ENCODE assay signal across 9 mouse cellular contexts in genomic region chr15:79368861-79369440, GRCm38 (mm10). TPM values are rescaled to one million over a fixed set of nuclear protein-coding genes. Genes with fewer than 3 reads are reported as not detected.
DNase-seq lines count a peak whose midpoint lies in the region; ATAC-seq and TF ChIP-seq lines count a peak whose summit lies in the region.
"Had no signal": no experiment of that assay in that cellular context is flagged by ENCODE, and none has a peak within 500 bp of the region (broad histone marks: within the 10 kb centered on the region; RNA-seq: fewer than 3 reads in every experiment).

No protein-coding gene starts in this region.

- peak; percentile 3; the same call in 1 of the 2 replicates for TF ChIP-seq CTCF in lung, postnatal 0 days (IDR thresholded peaks at IDR 0.05)

- H3K9ac ChIP-seq in kidney, embryonic 14.5 days (ENCODE audit: low read depth, low read length) = 0 out of 2 replicates have a peak overlapping the region, but pooled peaks have one; percentile 23
- H3K9ac ChIP-seq in embryonic facial prominence, embryonic 15.5 days = no peak overlapping the region
- H3K9ac ChIP-seq in hindbrain, embryonic 15.5 days = no peak overlapping the region
- H3K9ac ChIP-seq in lung, postnatal 0 days (replicated peaks; ENCODE audit: low read depth) = peak overlapping the region; percentile 37; the same call in 1 of the 2 replicates

- peak overlapping the region; percentile 76 for H3K27ac ChIP-seq in kidney, embryonic 14.5 days (ENCODE audit: low read depth, low read length)
- H3K27ac ChIP-seq in embryonic facial prominence, embryonic 15.5 days (replicated peaks) = no peak overlapping the region; the same call in 1 of the 2 replicates
- H3K27ac ChIP-seq in hindbrain, embryonic 15.5 days (replicated peaks) = peak overlapping the region; percentile 44; the same call in 1 of the 2 replicates
- peak overlapping the region; percentile 95 for H3K27ac ChIP-seq in lung, postnatal 0 days (ENCODE audit: low read length)

- H3K27me3 ChIP-seq in kidney, embryonic 14.5 days (ENCODE audit: control insufficient read depth, insufficient read depth, low read length) = no peaks in the 10 kb centered on the region
- H3K27me3 ChIP-seq in embryonic facial prominence, embryonic 15.5 days = no peaks in the 10 kb centered on the region
- no peaks in the 10 kb centered on the region for H3K27me3 ChIP-seq in hindbrain, embryonic 15.5 days
- no peaks in the 10 kb centered on the region for H3K27me3 ChIP-seq in lung, postnatal 0 days (replicated peaks; ENCODE audit: insufficient read depth, low read length)

- peaks cover 42% of the 10 kb centered on the region for H3K36me3 ChIP-seq in kidney, embryonic 14.5 days (ENCODE audit: control insufficient read depth, insufficient read depth, low read length)
- peaks cover 87% of the 10 kb centered on the region for H3K36me3 ChIP-seq in embryonic facial prominence, embryonic 15.5 days
- peaks cover 46% of the 10 kb centered on the region; the same call in 1 of the 2 replicates for H3K36me3 ChIP-seq in hindbrain, embryonic 15.5 days
- peaks cover 19% of the 10 kb centered on the region; the same call in 1 of the 2 replicates for H3K36me3 ChIP-seq in lung, postnatal 0 days (ENCODE audit: insufficient read depth, low read length)

- no peak for DNase-seq in kidney, adult 18-20 months
- DNase-seq in lung, postnatal 0 days (ENCODE audit: low spot score) = peak; percentile 91
- no peak for DNase-seq in cerebellum, adult 11-12 months
- no peak for DNase-seq in embryo, embryonic 11 days

- TF ChIP-seq EP300 in lung, postnatal 0 days (IDR thresholded peaks at IDR 0.05) = peak; percentile 52; the same call in 1 of the 2 replicates

- H3K4me3 ChIP-seq in kidney, embryonic 14.5 days (ENCODE audit: low read length) = no peak overlapping the region
- no peak overlapping the region for H3K4me3 ChIP-seq in embryonic facial prominence, embryonic 15.5 days (replicated peaks)
- H3K4me3 ChIP-seq in hindbrain, embryonic 15.5 days = no peak overlapping the region
- no peak overlapping the region for H3K4me3 ChIP-seq in lung, postnatal 0 days (ENCODE audit: low read depth, low read length)

- 50% methylated on average over 8 of the region's 8 CpGs for WGBS in kidney, embryonic 14.5 days
- WGBS in embryonic facial prominence, embryonic 15.5 days = 81% methylated on average over 8 of the region's 8 CpGs
- 91% methylated on average over 8 of the region's 8 CpGs for WGBS in hindbrain, embryonic 15.5 days
- 38% methylated on average over 8 of the region's 8 CpGs for WGBS in lung, postnatal 0 days

- H3K4me1 ChIP-seq in kidney, embryonic 14.5 days (ENCODE audit: control insufficient read depth, insufficient read depth, low read length) = peaks cover 29% of the 10 kb centered on the region
- H3K4me1 ChIP-seq in embryonic facial prominence, embryonic 15.5 days = 0 out of 2 replicates have a peak, but pooled peaks cover 9% of the 10 kb centered on the region
- H3K4me1 ChIP-seq in hindbrain, embryonic 15.5 days (replicated peaks) = no peaks in the 10 kb centered on the region
- peaks cover 21% of the 10 kb centered on the region for H3K4me1 ChIP-seq in lung, postnatal 0 days (ENCODE audit: insufficient read depth, low read depth, low read length)

- 0 out of 2 replicates have a peak, but pooled peaks have one; percentile 11 for ATAC-seq in kidney, embryonic 14.5 days (ENCODE audit: low FRiP score, low TSS enrichment)
- ATAC-seq in embryonic facial prominence, embryonic 15.5 days (ENCODE audit: insufficient number of reproducible peaks, low FRiP score, low TSS enrichment, low read depth) = peak; percentile 5; the same call in 1 of the 2 replicates
- ATAC-seq in hindbrain, embryonic 15.5 days (ENCODE audit: low FRiP score, low read depth) = peak; percentile 9; the same call in 1 of the 2 replicates
- peak; percentile 77 for ATAC-seq in lung, postnatal 0 days
- no peak for ATAC-seq in activated CD4-positive, CD25-positive, alpha-beta regulatory T cell, adult 4 months
- ATAC-seq: midbrain, embryonic 16.5 days had no signal

- H3K4me2 ChIP-seq in kidney, embryonic 14.5 days (replicated peaks; ENCODE audit: low read depth, low read length) = no peak overlapping the region; the same call in 1 of the 2 replicates
- H3K4me2 ChIP-seq in embryonic facial prominence, embryonic 15.5 days (replicated peaks) = no peak overlapping the region
- H3K4me2 ChIP-seq in hindbrain, embryonic 15.5 days = no peak overlapping the region
- 0 out of 2 replicates have a peak overlapping the region, but pooled peaks have one; percentile 27 for H3K4me2 ChIP-seq in lung, postnatal 0 days (replicated peaks; ENCODE audit: low read depth, low read length)

- H3K9me3 ChIP-seq in kidney, embryonic 14.5 days (ENCODE audit: control insufficient read depth, low read length) = no peaks in the 10 kb centered on the region
- no peaks in the 10 kb centered on the region for H3K9me3 ChIP-seq in embryonic facial prominence, embryonic 15.5 days (replicated peaks)
- no peaks in the 10 kb centered on the region for H3K9me3 ChIP-seq in hindbrain, embryonic 15.5 days
- H3K9me3 ChIP-seq in lung, postnatal 0 days (ENCODE audit: low read length) = no peaks in the 10 kb centered on the region

RNA-seq across cellular contexts. Expression of gene Maff, which starts 22.5 kb away (rescaled TPM):
- polyA plus RNA-seq in kidney, embryonic 14.5 days (2014; fragmentation: Nextera tagmentation; extraction: Ambion mirVana) = 3.4 and 3.6 TPM in 2 replicates
- 3.5 and 3.7 TPM in 2 replicates for polyA plus RNA-seq in embryonic facial prominence, embryonic 15.5 days (2015; fragmentation: Nextera tagmentation; extraction: Ambion mirVana)
- 1.00 and 1.0 TPM in 2 replicates for polyA plus RNA-seq in hindbrain, embryonic 15.5 days (2015; fragmentation: Nextera tagmentation; extraction: Ambion mirVana)
- polyA plus RNA-seq in lung, postnatal 0 days (2015; fragmentation: Nextera tagmentation; extraction: Ambion mirVana) = 10.6 and 10.8 TPM in 2 replicates
- polyA plus RNA-seq in activated CD4-positive, CD25-positive, alpha-beta regulatory T cell, adult 4 months (2017; shearing (Covaris generic)) = 1 to 10 TPM; 1.9 to 3.7 TPM

RNA-seq across cellular contexts. Expression of gene Tmem184b, which starts 34.4 kb away (rescaled TPM):
- polyA plus RNA-seq in kidney, embryonic 14.5 days (2014; fragmentation: Nextera tagmentation; extraction: Ambion mirVana) = 45.8 and 63.1 TPM in 2 replicates
- polyA plus RNA-seq in embryonic facial prominence, embryonic 15.5 days (2015; fragmentation: Nextera tagmentation; extraction: Ambion mirVana) = 87.4 and 92.8 TPM in 2 replicates
- polyA plus RNA-seq in hindbrain, embryonic 15.5 days (2015; fragmentation: Nextera tagmentation; extraction: Ambion mirVana) = 45.7 and 51.6 TPM in 2 replicates
- polyA plus RNA-seq in lung, postnatal 0 days (2015; fragmentation: Nextera tagmentation; extraction: Ambion mirVana) = 55.3 and 56.7 TPM in 2 replicates
- 10 to 100 TPM in 1 of 2 experiments, 1 to 10 TPM in 1; 9.3 to 18.1 TPM for polyA plus RNA-seq in activated CD4-positive, CD25-positive, alpha-beta regulatory T cell, adult 4 months (2017; shearing (Covaris generic))

RNA-seq across cellular contexts. Expression of gene Pla2g6, which starts 40.8 kb away (rescaled TPM):
- 10.9 and 17.0 TPM in 2 replicates for polyA plus RNA-seq in kidney, embryonic 14.5 days (2014; fragmentation: Nextera tagmentation; extraction: Ambion mirVana)
- polyA plus RNA-seq in embryonic facial prominence, embryonic 15.5 days (2015; fragmentation: Nextera tagmentation; extraction: Ambion mirVana) = 16.2 and 17.0 TPM in 2 replicates
- polyA plus RNA-seq in hindbrain, embryonic 15.5 days (2015; fragmentation: Nextera tagmentation; extraction: Ambion mirVana) = 27.1 and 32.5 TPM in 2 replicates
- 11.8 and 13.7 TPM in 2 replicates for polyA plus RNA-seq in lung, postnatal 0 days (2015; fragmentation: Nextera tagmentation; extraction: Ambion mirVana)
- polyA plus RNA-seq in activated CD4-positive, CD25-positive, alpha-beta regulatory T cell, adult 4 months (2017; shearing (Covaris generic)) = 10 to 100 TPM; 10.3 to 12.3 TPM

Comparison
In these comparisons a context has a peak if more than half of its experiments do, and no peak if none do; other contexts are left out.
1. H3K9ac ChIP-seq: peak in kidney, embryonic 14.5 days (single experiment) and lung, postnatal 0 days (single experiment); none in embryonic facial prominence, embryonic 15.5 days (single experiment) and hindbrain, embryonic 15.5 days (single experiment).